ENCODE assay signal across 14 mouse cellular contexts in genomic region chr5:71249273-71249672, GRCm38 (mm10).
"Had no signal": no experiment of that assay in that cellular context is flagged by ENCODE, and none has a peak within 500 bp of the region (broad histone marks: within the 10 kb centered on the region; RNA-seq: fewer than 3 reads in every experiment).

No protein-coding gene starts in this region.

- H3K27ac ChIP-seq: intestine, embryonic 15.5 days; limb, embryonic 12.5 days; liver, embryonic 13.5 days; lung, embryonic 15.5 days; neural tube, embryonic 12.5 days had no signal

- H3K4me1 ChIP-seq: intestine, embryonic 15.5 days; limb, embryonic 12.5 days; liver, embryonic 13.5 days; lung, embryonic 15.5 days; neural tube, embryonic 12.5 days had no signal

- H3K4me3 ChIP-seq: intestine, embryonic 15.5 days; limb, embryonic 12.5 days; liver, embryonic 13.5 days; lung, embryonic 15.5 days; neural tube, embryonic 12.5 days had no signal

- H3K27me3 ChIP-seq: intestine, embryonic 15.5 days; limb, embryonic 12.5 days; liver, embryonic 13.5 days; lung, embryonic 15.5 days; neural tube, embryonic 12.5 days had no signal

- DNase-seq: kidney, adult 18-20 months; kidney, postnatal 10 days; kidney, postnatal 4 days; liver; liver, embryonic 13.5 days; liver, postnatal 0 days; right cerebral cortex, postnatal 4 days; spleen, adult 18-20 months; thymus, adult 18-20 months; thymus, postnatal 14 days had no signal

- H3K9ac ChIP-seq: intestine, embryonic 15.5 days; limb, embryonic 12.5 days; liver, embryonic 13.5 days; liver, postnatal 0 days; lung, embryonic 15.5 days; neural tube, embryonic 12.5 days had no signal

- H3K9me3 ChIP-seq: intestine, embryonic 15.5 days; limb, embryonic 12.5 days; liver, embryonic 13.5 days; lung, embryonic 15.5 days; neural tube, embryonic 12.5 days had no signal

- H3K36me3 ChIP-seq: intestine, embryonic 15.5 days; limb, embryonic 12.5 days; liver, embryonic 13.5 days; lung, embryonic 15.5 days; neural tube, embryonic 12.5 days had no signal

- ATAC-seq: intestine, embryonic 15.5 days; liver, postnatal 0 days had no signal

- H3K4me2 ChIP-seq: intestine, embryonic 15.5 days; limb, embryonic 12.5 days; liver, embryonic 13.5 days; lung, embryonic 15.5 days; neural tube, embryonic 12.5 days had no signal
